Mouse (Mus musculus): ENCODE results near the gene Arl4c.

The Arl4c gene

GRCm38 (mm10) chr1:88701870-88702661 is at the start of gene Arl4c:
TSS of gene Arl4c (minus strand) at chr1:88702221.
- no peak for DNase-seq (ENCODE audit: low read depth, low spot score)

GRCm38 (mm10) chr1:88751332-88751731 is 49.3 kb upstream of the Arl4c start:
- no peak for DNase-seq (ENCODE audit: low read depth, low spot score)

GRCm38 (mm10) chr1:88750576-88750975 is 48.6 kb upstream of the Arl4c start:
- DNase-seq (ENCODE audit: low read depth, low spot score), result no peak

- DNase-seq (ENCODE audit: low read depth, low spot score), result no peak
These were observed 48.1 kb upstream of the Arl4c start for GRCm38 (mm10) chr1:88750126-88750525.

GRCm38 (mm10) chr1:88749106-88749505 is 47.1 kb upstream of the Arl4c start:
- no peak for DNase-seq (ENCODE audit: low read depth, low spot score)

- DNase-seq (ENCODE audit: low read depth, low spot score), result peak; percentile 60
These were observed 43.2 kb upstream of the Arl4c start for GRCm38 (mm10) chr1:88745256-88745655.

GRCm38 (mm10) chr1:88744261-88744660 is 42.2 kb upstream of the Arl4c start:
- no peak for DNase-seq (ENCODE audit: low read depth, low spot score)

GRCm38 (mm10) chr1:88742372-88742771 is 40.4 kb upstream of the Arl4c start:
- no peak for DNase-seq (ENCODE audit: low read depth, low spot score)

- no peak for DNase-seq (ENCODE audit: low read depth, low spot score)
These were observed 37.5 kb upstream of the Arl4c start for GRCm38 (mm10) chr1:88739546-88739945.

GRCm38 (mm10) chr1:88738931-88739330 is 36.9 kb upstream of the Arl4c start:
- DNase-seq (ENCODE audit: low read depth, low spot score), result no peak

- no peak for DNase-seq (ENCODE audit: low read depth, low spot score)
These were observed 27.5 kb upstream of the Arl4c start for GRCm38 (mm10) chr1:88729496-88729895.

- no peak for DNase-seq (ENCODE audit: low read depth, low spot score)
These were observed 25.3 kb upstream of the Arl4c start for GRCm38 (mm10) chr1:88727369-88727768.

GRCm38 (mm10) chr1:88725716-88726115 is 23.7 kb upstream of the Arl4c start:
- no peak for DNase-seq (ENCODE audit: low read depth, low spot score)

- no peak for DNase-seq (ENCODE audit: low read depth, low spot score)
These were observed 18.7 kb upstream of the Arl4c start for GRCm38 (mm10) chr1:88720626-88721229.

- DNase-seq (ENCODE audit: low read depth, low spot score), result no peak
These were observed 16.5 kb upstream of the Arl4c start for GRCm38 (mm10) chr1:88718563-88718962.

GRCm38 (mm10) chr1:88717736-88718135 is 15.7 kb upstream of the Arl4c start:
- DNase-seq (ENCODE audit: low read depth, low spot score), result no peak

GRCm38 (mm10) chr1:88712011-88712410 is 10.0 kb upstream of the Arl4c start:
- DNase-seq (ENCODE audit: low read depth, low spot score), result no peak

- no peak for DNase-seq (ENCODE audit: low read depth, low spot score)
These were observed 6.8 kb upstream of the Arl4c start for GRCm38 (mm10) chr1:88708646-88709305.

GRCm38 (mm10) chr1:88708191-88708590 is 6.2 kb upstream of the Arl4c start:
- no peak for DNase-seq (ENCODE audit: low read depth, low spot score)

- no peak for DNase-seq (ENCODE audit: low read depth, low spot score)
These were observed 5.5 kb upstream of the Arl4c start for GRCm38 (mm10) chr1:88707536-88707935.

GRCm38 (mm10) chr1:88705799-88706198 is 3.8 kb upstream of the Arl4c start:
- DNase-seq (ENCODE audit: low read depth, low spot score), result peak; percentile 88

GRCm38 (mm10) chr1:88705050-88705449 is 3.0 kb upstream of the Arl4c start:
- no peak for DNase-seq (ENCODE audit: low read depth, low spot score)

All from brain, embryonic 18.5 days (tissue).